Mouse (Mus musculus) brain, embryonic 14.5 days (tissue): ENCODE measurements at regions not wholly inside any gene's neighbourhood (a gene's known extent, or its start where the extent isn't known, plus 50 kb on each side); places are given as distances from the start of the nearest gene placed in this dataset.

Experiments used
- CTCF ChIP-seq: fragments of 200-500 bp; IDR thresholded peaks from 2 replicates; pipeline ENCODE4 v1.5.1; 2012; ENCODE audit warnings: inconsistent platforms, mild to moderate bottlenecking, moderate library complexity, borderline replicate concordance; ENCODE audit not compliant: insufficient read depth, insufficient read length; ENCODE audit errors: extremely low read depth
- POLR2A ChIP-seq: fragments of 200-500 bp; IDR thresholded peaks from 2 replicates; pipeline ENCODE4 v1.6.1; 2012; ENCODE audit warnings: mild to moderate bottlenecking, inconsistent platforms, borderline replicate concordance; ENCODE audit not compliant: poor library complexity, insufficient read depth, insufficient read length, severe bottlenecking; ENCODE audit errors: extremely low read depth

DNA sequence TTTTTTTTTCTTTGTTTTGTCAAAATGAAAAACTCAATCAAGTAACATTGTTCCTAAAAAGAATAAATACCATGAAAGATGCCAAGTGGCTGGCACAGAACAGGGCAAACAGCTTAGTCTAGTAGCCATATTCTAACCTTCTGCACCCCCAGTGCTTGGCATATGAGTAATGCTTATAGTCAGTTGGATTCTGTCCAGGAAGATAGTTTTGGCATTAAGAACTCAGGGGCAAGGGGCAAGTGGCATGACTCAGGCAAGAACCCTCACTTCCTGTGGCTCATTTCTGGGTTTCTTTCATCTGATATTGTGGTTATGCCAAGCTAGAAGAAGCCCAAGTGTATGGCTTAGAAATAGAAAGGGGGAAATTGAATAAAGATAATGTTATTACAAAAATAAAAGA lies 314.1 kb upstream of the Maf start:
- no peak for TF ChIP-seq CTCF
- no peak for TF ChIP-seq POLR2A
